Mouse (Mus musculus): ENCODE measurements around the gene Bloc1s1.

GRCm38 (mm10) chr10:128919966-128920365 is 3.9 kb downstream of the Bloc1s1 start:
- no peak for TF ChIP-seq CTCF (IDR thresholded peaks at IDR 0.05; ENCODE audit: low read depth, low read length)
- TF ChIP-seq POLR2A (IDR thresholded peaks at IDR 0.05; ENCODE audit: insufficient read depth, low read length) = no peak
- TF ChIP-seq EP300 (IDR thresholded peaks at IDR 0.05; ENCODE audit: insufficient read depth, low read depth, low read length) = no peak
